Mouse (Mus musculus) kidney, postnatal 25 days (tissue): ENCODE data around the gene Srp9.

Experiments
- DNase-seq, 2 experiments: peaks; one replicate each; pipeline ENCODE4 v3.0.0; 2021; ENCODE audit warnings: mixed read lengths in 2 of 2

The Srp9 gene

GRCm38 (mm10) chr1:182107251-182107650, 17.3 kb upstream of the Srp9 start:
- no peak for DNase-seq

DNA sequence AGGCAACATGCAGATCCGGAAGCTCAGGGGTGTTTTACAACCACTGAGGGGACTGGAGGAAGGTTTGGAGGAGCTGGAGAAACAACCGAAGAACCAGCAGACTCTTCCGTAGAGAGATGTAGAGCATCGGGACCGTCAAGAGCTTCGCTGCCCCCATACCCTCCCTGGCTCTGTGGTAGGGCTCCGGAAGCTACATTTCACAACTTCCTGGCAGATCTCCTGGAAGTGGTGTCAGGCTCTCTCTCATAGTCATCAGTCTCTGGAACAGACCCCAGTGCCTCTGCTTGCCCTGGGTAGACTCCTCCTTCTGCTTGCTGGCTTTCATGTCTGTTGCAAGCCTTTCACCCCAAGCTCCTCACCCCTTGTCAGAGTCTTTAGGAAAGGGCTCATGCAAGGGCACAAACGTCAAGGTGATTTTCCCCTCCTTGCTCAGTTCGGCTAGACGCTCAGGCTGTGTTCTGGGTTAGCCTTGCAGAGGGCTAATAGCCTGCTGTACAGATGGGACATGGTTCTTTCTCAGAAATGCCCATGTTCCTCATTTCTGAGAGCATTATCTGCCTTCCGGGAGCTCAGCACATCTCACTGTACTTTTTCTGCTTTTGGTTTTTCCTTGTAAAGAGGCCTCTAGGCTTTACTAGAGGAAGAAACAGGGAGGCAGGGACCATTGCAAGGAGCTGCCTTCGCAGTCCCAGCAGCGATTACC, 16.0 kb upstream of the Srp9 start:
- DNase-seq, result peak in 1 of 2 experiments; percentile 33

DNA sequence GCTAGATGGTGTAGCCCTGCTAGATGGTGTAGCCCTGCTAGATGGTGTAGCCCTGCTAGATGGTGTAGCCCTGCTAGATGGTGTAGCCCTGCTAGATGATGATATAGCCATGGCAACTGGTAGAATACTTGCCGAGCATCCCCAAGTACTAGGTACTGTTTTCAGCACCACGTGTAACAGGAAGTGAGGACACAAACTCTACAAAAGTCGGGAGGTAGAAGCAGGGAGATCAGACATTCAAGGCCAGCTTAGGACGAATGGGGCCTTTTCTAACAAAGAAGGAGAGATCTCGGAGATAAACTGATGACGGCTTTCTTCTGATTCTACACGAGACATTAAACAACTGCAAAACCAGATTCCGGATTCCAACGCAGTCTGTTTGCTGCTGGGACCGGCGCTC, 14.4 kb upstream of the Srp9 start:
- DNase-seq, result no peak

DNA sequence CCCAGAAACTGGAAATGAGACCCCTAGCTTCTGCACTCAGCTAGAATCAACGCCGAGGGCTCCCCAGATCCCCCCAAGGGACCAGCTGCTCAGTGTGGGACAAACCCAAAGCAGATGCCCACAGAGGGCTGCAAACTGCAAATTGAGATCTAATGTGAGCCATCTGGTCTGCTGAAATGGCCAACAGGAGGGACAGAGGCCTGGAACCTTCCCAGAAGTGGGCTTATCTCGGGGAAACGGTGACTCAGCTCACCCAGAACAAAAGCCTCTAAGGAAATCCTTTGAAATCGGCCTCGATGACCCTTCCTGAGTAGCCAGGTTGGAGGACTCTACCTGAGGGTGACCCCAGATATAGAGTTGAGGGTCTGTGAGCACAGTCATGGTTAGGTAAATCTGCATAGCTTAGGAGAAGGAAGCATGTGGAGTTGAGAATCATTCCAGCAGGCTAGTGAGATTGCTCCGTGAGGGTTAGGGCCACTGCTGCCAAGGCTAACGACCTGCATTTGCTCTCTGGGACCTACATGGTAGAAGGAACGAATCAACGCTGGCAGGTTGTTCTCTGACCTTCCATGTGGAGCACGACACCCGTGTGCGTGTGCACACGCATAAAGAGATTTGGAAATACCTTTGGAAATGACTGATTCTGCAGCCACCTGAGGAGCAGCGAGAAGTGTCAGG, 13.7 kb upstream of the Srp9 start:
- no peak for DNase-seq

- DNase-seq, result peak; percentile 52 to 79
Observed at GRCm38 (mm10) chr1:182111386-182112317, 12.9 kb upstream of the Srp9 start.

DNA sequence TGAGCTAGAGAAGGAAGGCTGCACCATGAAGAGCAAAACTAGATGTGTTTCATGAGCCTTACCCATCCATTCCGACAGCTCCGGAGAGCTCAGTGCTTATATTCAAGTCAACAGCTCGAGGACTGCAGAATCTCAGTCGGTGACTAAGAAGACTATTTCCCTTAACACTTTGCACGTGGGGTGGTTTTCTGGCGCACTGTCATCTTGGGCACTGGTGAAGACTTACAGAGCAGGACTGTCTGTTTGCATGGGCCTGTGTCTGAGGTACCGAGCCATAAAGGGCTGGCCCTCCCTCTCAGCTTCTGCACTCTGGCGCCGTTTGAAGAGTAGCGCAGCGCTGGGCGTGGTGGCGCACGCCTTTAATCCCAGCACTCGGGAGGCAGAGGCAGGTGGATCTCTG, 12.2 kb upstream of the Srp9 start:
- DNase-seq, result no peak

DNA sequence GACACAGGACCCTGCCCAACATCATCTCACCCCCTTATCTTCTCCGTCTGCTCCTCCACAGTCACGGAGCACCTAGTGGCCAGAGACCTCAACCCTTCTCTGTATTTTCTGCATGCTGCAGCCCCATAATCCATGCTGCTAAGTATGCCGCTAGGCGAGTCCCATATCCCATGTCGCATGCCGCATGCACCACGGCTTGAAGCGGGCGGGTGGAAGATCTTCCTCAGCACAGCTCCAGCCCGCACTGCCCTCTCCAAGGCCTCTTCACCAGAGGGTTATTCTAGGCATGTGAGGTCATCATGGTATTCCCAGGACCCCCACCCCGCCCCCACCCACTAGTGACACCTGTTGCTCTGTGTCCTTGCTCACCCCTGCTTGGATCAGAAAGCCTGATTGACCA, 11.4 kb upstream of the Srp9 start:
- DNase-seq, result no peak

DNA sequence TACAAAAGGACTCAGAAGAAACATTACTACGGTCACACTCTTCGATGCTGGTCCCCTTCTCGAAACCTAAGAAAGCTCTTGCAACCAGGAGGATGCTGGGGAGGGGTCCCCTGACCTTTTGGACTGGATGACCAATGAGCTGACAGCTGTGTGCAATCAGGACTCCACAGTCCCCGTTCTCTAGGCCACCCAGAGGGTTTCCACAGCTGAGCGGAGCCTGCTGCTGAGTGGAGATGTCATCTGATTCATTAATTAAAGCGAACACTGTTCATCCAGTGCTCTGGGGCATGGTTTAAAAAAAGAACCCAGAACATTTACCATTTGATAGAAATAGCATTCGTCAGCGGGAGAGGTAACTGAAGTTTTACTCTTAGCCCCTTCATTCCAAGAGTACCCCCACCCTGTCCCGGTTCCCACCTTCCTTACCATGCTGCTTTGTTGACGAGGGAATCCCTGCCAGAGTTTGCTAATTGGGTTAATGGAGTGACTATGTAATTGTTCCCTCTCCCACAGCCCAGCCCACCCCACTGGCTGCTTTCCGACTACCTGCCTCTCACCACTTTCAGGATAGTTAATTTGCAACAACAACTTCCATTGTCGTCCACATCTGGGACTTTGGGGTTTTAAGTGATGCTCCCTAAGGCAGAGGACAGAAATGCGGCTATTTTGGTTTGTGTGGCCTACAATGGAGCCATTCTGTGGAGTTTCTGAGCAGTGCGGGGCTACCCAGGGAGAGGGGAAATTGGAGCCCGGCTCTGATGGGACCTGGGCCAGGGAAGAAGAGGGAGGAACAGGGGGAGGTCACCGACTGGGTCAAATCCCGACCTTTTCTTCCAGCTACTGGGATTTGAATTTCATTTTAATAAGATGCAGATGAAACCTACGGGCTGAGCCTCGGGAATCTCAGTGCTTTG, 10.7 kb upstream of the Srp9 start:
- DNase-seq, result no peak

- peak; percentile 67 to 68 for DNase-seq
Observed at GRCm38 (mm10) chr1:182115197-182115596, 9.3 kb upstream of the Srp9 start.

GRCm38 (mm10) chr1:182115651-182116408, 8.7 kb upstream of the Srp9 start:
- peak; percentile 66 to 80 for DNase-seq

- DNase-seq, result no peak
Observed at GRCm38 (mm10) chr1:182122413-182122812, 2.1 kb upstream of the Srp9 start.

- peak; percentile 89 to 95 for DNase-seq
Observed at GRCm38 (mm10) chr1:182124924-182125368, 409 bp downstream of the Srp9 start.

DNA sequence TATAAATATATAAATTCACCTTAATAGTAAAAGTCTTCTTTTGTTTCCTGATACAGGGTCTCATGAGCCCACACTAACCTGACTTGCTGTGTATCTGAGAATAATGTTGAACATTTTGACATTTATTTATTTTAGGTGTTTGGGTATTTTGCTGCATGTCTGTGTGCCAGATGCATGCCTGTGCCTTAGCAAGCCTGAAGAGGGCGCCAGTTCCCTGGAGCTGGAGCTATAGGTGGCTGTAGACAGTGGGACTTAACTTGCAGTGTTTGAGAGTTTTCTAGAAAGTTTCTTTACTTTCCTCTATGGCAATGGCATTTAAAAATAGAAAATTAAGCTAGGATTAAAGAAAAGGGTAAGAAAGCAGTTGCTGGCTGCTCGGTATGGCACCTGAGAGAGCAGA, 6.3 kb downstream of the Srp9 start:
- peak in 1 of 2 experiments; percentile 44 for DNase-seq

GRCm38 (mm10) chr1:182137204-182138125, 12.9 kb downstream of the Srp9 start:
- no peak for DNase-seq

GRCm38 (mm10) chr1:182138172-182138571, 13.6 kb downstream of the Srp9 start:
- no peak for DNase-seq

DNA sequence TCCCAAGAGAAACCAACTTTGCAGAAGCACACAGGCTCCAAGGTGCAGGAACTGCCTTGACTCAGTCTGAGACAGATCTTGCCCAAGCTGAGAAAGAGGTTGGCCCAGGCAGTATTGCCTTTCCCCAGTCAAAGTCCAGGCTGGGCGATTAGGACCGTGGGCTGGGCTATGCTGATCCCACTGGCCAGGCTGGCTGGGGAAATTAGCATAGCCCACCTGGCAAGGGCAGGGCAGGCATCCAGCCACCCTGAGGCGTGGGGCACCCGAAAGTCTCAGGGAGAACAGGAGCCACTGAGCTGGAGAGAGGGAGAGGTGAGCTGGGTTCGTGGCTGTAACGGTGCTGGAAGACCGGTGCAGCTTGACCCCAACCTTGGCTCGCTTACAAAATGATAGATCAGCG, 15.4 kb downstream of the Srp9 start:
- no peak for DNase-seq

DNA sequence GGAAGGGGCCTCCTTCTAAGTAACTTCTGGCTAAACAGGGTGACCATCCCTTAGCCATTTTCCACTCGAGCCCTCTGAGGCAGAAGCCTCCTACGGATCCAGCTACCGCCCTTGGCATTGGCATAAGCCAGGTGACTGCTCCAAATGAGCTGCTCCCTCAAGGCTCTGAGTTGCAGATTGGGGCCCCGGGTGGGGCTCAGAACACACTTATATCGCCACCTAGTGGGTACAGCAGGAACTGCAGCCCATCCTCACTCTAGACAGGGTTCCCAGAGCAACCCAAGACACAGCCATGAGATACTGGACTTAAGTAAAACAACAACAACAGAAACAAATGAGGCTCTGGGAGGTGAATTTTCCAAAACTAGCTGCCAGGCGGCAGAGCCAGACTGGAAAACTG, 15.8 kb downstream of the Srp9 start:
- DNase-seq, result peak; percentile 83 to 90

DNA sequence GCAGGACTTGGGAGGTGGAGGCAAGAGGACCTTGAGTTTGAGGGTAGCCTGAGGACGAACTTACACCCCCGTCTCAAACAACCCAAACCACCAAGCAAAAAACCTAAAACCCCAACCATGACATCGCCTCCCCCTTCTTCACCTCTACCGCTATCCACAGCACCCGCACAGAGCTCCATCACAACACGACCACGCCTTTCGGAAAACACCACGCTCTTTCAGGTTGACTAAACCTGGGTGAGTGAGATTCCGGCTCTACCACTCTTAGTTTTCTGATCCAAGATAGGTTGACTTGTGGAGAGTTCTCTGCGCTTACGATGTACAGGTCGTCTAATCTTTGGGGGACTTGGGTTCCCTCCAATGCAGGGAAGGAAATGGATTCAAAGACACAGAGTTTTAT, 18.2 kb downstream of the Srp9 start:
- DNase-seq, result no peak

DNA sequence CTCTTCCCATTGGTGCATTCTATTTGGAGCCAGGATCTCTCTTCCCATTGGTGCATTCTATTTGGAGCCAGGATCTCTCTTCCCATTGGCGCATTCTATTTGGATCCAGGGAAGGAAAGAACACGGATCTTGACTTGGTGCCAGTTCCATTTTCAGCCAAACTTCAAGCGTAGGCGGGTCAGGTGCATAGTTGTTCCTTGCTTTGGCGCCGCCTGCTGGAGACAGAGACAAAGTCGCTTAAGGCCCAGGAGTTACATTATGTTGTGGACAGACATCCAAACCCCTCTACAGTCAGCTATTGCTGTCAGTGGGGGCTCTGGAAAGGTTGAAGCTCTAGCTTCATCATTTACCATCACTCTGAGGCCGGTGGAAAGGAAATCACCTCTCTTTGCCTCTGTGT, 18.8 kb downstream of the Srp9 start:
- peak in 1 of 2 experiments; percentile 22 for DNase-seq

DNA sequence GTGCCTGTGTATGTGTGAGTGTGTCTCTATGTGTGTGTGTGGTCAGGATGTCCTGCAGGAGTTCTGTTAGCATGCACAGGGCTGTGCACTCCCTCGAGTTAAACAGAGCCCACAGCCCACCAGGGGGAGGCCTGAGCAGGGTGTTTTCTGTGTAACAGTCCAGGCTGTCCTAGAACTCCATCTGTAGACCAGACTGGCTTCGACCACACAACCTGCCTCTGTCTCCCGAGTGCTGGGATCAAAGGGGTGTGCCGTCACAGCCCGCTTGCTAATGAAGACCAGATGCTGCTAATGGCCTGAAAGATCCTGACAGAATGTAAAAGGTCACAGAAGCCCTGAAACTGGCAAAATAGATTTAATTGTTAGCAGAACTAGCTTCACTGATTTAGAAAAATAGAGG, 21.0 kb downstream of the Srp9 start:
- no peak for DNase-seq
